Mouse (Mus musculus) small intestine, adult 2 months (tissue): ENCODE measurements at regions not wholly inside any gene's neighbourhood (a gene's known extent, or its start where the extent isn't known, plus 50 kb on each side); places are given as distances from the start of the nearest gene placed in this dataset.

Experiments used
- CTCF ChIP-seq: fragments of 200-500 bp; IDR thresholded peaks from 2 replicates; pipeline ENCODE4 v1.5.1; 2012; ENCODE audit warnings: low read depth, mild to moderate bottlenecking, control low read depth, inconsistent platforms, low read length, moderate library complexity, mixed read lengths; ENCODE audit not compliant: insufficient replicate concordance, insufficient read length; ENCODE audit errors: extremely low read depth
- POLR2A ChIP-seq: fragments of 200-500 bp; IDR thresholded peaks from 2 replicates; pipeline ENCODE4 v1.6.1; 2012; ENCODE audit warnings: low read depth, mild to moderate bottlenecking, control low read depth, inconsistent platforms, low read length, moderate library complexity

- TF ChIP-seq POLR2A: no peak
- TF ChIP-seq CTCF: no peak
Observed at GRCm38 (mm10) chr17:52299769-52300168, 302.7 kb upstream of the Kcnh8 start.
